Mouse (Mus musculus) forebrain, postnatal 0 days (tissue): ENCODE measurements at regions not wholly inside any gene's neighbourhood (a gene's known extent, or its start where the extent isn't known, plus 50 kb on each side); places are given as distances from the start of the nearest gene placed in this dataset.

ENCODE experiments used
- ATAC-seq: fragments of 200-750 bp; cut with Nextera tagmentation; 2 replicates; pipeline ENCODE4 v1.8.0; 2017; ENCODE audit warnings: mild to moderate bottlenecking, moderate library complexity
- DNase-seq: peaks from one replicate; pipeline ENCODE4 v3.0.0-alpha.2; 2015
- H3K27ac ChIP-seq: fragments of 300-500 bp; sonication (generic); 2 replicates; pipeline ENCODE4 v1.5.1; 2014; ENCODE audit warnings: low read depth, mild to moderate bottlenecking, antibody characterized with exemption, low read length, moderate library complexity, mixed read lengths
- H3K27me3 ChIP-seq: fragments of 300-500 bp; sonication (generic); 2 replicates; pipeline ENCODE4 v1.6.1; 2014; ENCODE audit warnings: mild to moderate bottlenecking, low read length, mixed read lengths; ENCODE audit not compliant: insufficient read depth
- H3K36me3 ChIP-seq: fragments of 300-500 bp; sonication (generic); 2 replicates; pipeline ENCODE4 v1.6.1; 2014; ENCODE audit warnings: mild to moderate bottlenecking, moderate library complexity; ENCODE audit not compliant: insufficient read depth
- H3K4me1 ChIP-seq: fragments of 300-500 bp; sonication (generic); 2 replicates; pipeline ENCODE4 v1.6.1; 2014; ENCODE audit warnings: antibody characterized with exemption; ENCODE audit not compliant: insufficient read depth
- H3K4me2 ChIP-seq: fragments of 300-500 bp; sonication (generic); 2 replicates; pipeline ENCODE4 v1.6.1; 2014; ENCODE audit warnings: low read depth, mild to moderate bottlenecking, moderate library complexity
- H3K4me3 ChIP-seq: fragments of 300-500 bp; sonication (generic); 2 replicates; pipeline ENCODE4 v1.5.1; 2014; ENCODE audit warnings: low read depth, low read length, mixed read lengths
- H3K9ac ChIP-seq: fragments of 300-500 bp; sonication (generic); 2 replicates; pipeline ENCODE4 v1.6.1; 2014; ENCODE audit warnings: mild to moderate bottlenecking
- H3K9me3 ChIP-seq: fragments of 300-500 bp; sonication (generic); 2 replicates; pipeline ENCODE4 v1.6.1; 2016; ENCODE audit warnings: low read length
- CTCF ChIP-seq: sonication (generic); IDR thresholded peaks from 2 replicates; pipeline ENCODE4 v1.5.1; 2016; ENCODE audit warnings: antibody characterized with exemption, control low read depth, low read depth
- WGBS: fragments of 180-500 bp; shearing (Covaris S2); extraction: QIAGEN DNeasy Blood & Tissue Kit; methylation state at CpG from one replicate; pipeline ENCODE4 v1.1.7; 2014; 5-methylcytosine and 5-hydroxymethylcytosine counted together

DNA sequence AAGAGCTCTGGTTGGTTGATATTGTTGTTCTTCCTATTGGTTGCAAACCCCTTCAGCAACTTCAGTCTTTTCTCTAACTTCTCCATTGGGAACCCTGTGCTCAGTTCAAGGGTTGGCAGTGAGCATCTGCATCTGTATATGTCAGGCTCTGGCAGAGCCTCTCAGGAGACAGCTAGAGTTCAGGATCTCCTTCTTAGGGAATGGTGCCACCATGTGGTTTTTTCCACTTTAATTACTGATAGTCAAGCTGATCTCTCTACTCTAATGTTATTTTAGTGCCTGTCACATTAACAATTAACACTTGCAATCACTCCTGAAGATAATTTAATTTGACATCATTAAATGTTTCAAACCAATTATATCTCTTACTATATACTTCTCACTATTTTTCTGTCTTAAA lies 550.4 kb downstream of the Gm597 start:
- TF ChIP-seq CTCF = no peak
- no peak overlapping the region for H3K4me2 ChIP-seq
- no peak for ATAC-seq
- H3K27ac ChIP-seq = no peak overlapping the region
- H3K27me3 ChIP-seq = no peaks in the 10 kb centered on the region
- H3K4me3 ChIP-seq = no peak overlapping the region
- H3K9ac ChIP-seq = no peak overlapping the region
- DNase-seq = no peak
- no peaks in the 10 kb centered on the region for H3K36me3 ChIP-seq
- H3K9me3 ChIP-seq = no peaks in the 10 kb centered on the region
- no peaks in the 10 kb centered on the region for H3K4me1 ChIP-seq

DNA sequence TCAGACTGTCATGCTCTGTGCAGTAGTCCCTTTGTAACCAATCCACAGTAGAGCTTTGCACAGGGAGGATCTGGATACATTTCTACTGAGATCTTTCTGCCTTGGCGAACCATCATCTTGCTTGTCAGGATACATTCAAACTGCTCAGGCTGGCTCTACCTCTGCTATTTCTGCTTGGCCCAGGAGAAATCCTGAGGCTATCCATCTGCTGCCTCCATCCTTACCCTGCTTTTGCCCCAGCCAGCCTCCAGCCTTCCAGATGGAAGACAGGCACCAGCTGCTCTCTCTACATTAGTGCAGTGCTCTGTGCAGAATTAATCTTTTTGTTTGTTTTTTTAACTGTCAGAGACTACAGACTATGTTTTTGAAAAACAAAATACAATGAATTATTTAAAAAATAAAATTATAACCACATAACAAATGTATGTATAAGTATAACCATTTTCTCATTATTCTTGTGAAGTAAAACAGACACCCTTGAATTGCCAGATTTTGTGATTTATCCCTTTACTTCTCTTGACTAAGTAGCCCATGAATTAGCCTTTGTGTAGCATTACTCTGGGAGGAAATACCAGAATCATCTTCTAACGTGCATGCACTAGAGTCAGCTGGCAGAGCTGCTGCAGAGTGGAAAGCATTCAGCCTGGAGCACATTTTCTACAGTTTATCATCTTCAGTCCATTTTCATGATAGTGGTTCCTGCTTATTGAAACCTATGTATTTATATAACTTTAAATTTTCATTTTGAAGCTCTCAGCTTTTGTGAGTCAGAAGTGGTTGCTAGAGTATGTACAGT lies 565.6 kb downstream of the Gm597 start:
- Histone ChIP-seq H3K9me3 (no peaks in the 10 kb centered on the region), H3K36me3 (no peaks in the 10 kb centered on the region), H3K9ac (no peak overlapping the region), H3K4me2 (no peak overlapping the region), H3K4me3 (no peak overlapping the region), H3K27ac (no peak overlapping the region), H3K4me1 (no peaks in the 10 kb centered on the region), H3K27me3 (no peaks in the 10 kb centered on the region)
- no peak for TF ChIP-seq CTCF
- peak; percentile 76 for DNase-seq
- WGBS = 33% methylated on average over 2 of the region's 2 CpGs
- ATAC-seq = peak; percentile 98
